Mouse (Mus musculus): Measurements from ENCODE around the gene Foxj1. TPM values are rescaled to one million over a fixed set of nuclear protein-coding genes. Genes with fewer than 3 reads are reported as not detected.
A peak's percentile ranks its signal among the peaks of the same experiment; 100 is the strongest.

Foxj1 gene
- polyA plus RNA-seq, 1 experiment from 2014 or later, result 69.8 TPM

DNA sequence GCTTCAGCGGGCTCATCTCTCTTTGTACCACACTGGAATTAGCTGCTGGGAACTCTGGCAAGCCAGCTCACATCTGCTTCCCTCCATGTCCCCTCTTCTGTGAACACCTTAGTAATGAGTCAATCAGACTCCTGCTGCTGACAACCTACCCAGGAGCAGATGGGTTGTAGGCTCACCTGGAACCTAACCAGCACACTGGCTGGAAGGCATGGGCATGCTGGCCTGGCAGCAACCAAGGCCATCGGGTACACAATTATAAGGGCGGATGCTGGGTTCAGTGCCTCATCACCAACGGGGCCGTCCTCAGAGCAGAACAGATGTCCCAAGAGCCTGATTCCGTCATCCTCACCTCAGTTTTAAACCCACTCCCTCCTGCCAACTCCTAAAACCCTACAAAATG is 36.6 kb downstream of the Foxj1 start:
- no peak for ATAC-seq (ENCODE audit: insufficient number of reproducible peaks, low FRiP score, low TSS enrichment, low read depth)
- peaks cover 5% of the 10 kb centered on the region; the same call in 1 of the 2 replicates for H3K4me1 ChIP-seq
- no peak overlapping the region for H3K4me2 ChIP-seq (replicated peaks)
- peaks cover 84% of the 10 kb centered on the region for H3K36me3 ChIP-seq
- no peak overlapping the region for H3K9ac ChIP-seq
- H3K4me3 ChIP-seq (replicated peaks), result no peak overlapping the region
- no peaks in the 10 kb centered on the region for H3K27me3 ChIP-seq
- H3K27ac ChIP-seq (replicated peaks), result no peak overlapping the region
- no peaks in the 10 kb centered on the region for H3K9me3 ChIP-seq (replicated peaks)
- WGBS, result 91% methylated on average over 6 of the region's 6 CpGs

DNA sequence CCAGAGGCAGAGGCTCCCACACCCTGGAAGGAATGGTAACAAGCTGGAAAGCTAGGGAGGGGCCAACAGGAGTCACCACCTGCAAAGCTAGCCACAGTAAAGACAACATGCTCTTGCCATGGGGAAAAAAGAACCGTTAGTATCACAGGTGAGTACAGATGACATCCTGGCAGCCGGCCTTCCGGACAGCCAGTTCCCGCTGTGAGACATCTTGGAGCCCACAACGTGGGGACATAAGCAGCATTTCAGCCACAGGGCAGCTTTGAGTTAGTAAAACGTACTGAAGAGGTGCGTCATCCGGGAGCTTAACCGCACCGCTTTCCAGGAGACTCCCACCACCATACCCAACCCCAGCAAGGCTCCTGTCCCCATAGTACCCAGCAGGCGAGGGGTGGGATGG is 37.0 kb downstream of the Foxj1 start:
- H3K36me3 ChIP-seq, result peaks cover 80% of the 10 kb centered on the region
- no peak overlapping the region for H3K4me3 ChIP-seq (replicated peaks)
- no peak overlapping the region for H3K9ac ChIP-seq
- H3K4me1 ChIP-seq, result peaks cover 5% of the 10 kb centered on the region; the same call in 1 of the 2 replicates
- 89% methylated on average over 11 of the region's 11 CpGs for WGBS
- H3K27me3 ChIP-seq, result no peaks in the 10 kb centered on the region
- H3K9me3 ChIP-seq (replicated peaks), result no peaks in the 10 kb centered on the region
- H3K4me2 ChIP-seq (replicated peaks), result no peak overlapping the region
- no peak overlapping the region for H3K27ac ChIP-seq (replicated peaks)
- no peak for ATAC-seq (ENCODE audit: insufficient number of reproducible peaks, low FRiP score, low TSS enrichment, low read depth)

DNA sequence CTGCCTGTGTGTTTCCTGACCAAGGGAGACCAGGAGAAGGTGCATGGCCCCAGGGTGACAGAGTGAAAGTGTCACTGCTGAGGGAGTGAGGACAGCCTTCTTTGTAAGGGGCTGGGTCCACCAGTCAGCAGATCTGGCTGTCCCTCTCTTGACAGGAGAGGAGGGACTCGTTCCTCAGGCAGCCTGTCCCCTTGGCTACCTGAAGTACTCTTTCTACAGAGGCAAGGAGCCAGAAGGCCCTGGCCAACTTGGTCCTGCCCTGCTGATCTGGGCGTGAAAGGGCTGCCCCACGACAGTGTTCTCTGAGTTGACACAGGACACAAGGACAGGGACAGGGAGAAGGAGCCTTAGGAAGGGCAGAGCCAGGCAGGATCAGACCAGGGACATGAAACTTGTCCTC is 38.2 kb downstream of the Foxj1 start:
- Histone ChIP-seq H3K27me3 (no peaks in the 10 kb centered on the region), H3K4me2 (replicated peaks) (no peak overlapping the region), H3K27ac (replicated peaks) (no peak overlapping the region), H3K9ac (no peak overlapping the region), H3K4me3 (replicated peaks) (no peak overlapping the region), H3K4me1 (peaks cover 5% of the 10 kb centered on the region; the same call in 1 of the 2 replicates), H3K36me3 (peaks cover 79% of the 10 kb centered on the region), H3K9me3 (replicated peaks) (no peaks in the 10 kb centered on the region)
- ATAC-seq (ENCODE audit: insufficient number of reproducible peaks, low FRiP score, low TSS enrichment, low read depth), result no peak
- 73% methylated on average over 3 of the region's 3 CpGs for WGBS

DNA sequence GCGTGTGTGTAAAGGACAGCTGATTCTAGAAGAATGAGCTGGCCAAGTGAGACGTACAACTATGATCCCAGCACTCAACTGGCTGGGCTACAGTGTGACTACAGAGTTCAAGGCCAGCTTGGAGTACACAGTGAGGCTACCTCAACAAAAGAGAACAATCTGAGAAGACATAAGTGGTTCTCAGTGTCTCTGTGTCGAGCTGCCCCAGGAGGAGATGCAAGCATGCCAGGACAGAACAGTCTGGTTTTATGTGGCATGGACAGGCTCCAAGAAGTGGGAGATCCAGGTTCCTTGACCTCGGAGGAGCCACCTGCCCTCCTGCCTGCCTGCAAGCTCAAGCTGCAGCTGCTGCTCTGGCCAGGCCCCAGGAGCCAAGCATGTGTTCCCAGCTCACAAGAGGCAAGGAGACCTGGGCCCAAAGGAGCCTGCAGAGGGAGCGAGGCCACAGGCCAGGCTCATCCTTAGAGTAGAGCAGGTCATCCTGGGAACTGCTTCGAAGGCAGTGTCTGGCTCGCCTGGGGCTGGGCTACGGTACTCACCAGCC is 38.9 kb downstream of the Foxj1 start:
- Histone ChIP-seq H3K27me3 (no peaks in the 10 kb centered on the region), H3K27ac (replicated peaks) (no peak overlapping the region), H3K9ac (no peak overlapping the region), H3K4me2 (replicated peaks) (no peak overlapping the region), H3K4me3 (replicated peaks) (no peak overlapping the region), H3K9me3 (replicated peaks) (no peaks in the 10 kb centered on the region), H3K4me1 (peaks cover 5% of the 10 kb centered on the region; the same call in 1 of the 2 replicates), H3K36me3 (peaks cover 80% of the 10 kb centered on the region)
- ATAC-seq (ENCODE audit: insufficient number of reproducible peaks, low FRiP score, low TSS enrichment, low read depth), result no peak
- 82% methylated on average over 8 of the region's 8 CpGs for WGBS

DNA sequence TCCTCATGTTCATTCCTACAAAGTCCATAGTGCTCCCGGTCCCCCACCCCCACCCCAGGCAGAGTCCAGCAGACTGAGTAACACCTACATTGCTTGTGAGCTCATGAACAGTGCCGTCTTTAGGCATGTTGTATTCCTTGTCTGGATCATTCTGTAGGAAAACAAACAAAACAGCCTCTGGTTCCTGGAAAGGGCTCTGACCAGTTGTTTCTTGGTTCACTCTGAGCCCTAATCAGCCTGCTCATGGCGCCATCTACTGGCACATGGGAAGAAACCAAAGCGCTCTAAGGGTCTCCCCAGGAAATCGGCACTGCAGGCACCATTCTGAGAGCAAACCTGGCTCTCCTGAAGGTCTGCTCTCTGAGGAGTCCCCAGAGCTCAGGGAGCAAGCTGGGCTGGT is 40.9 kb downstream of the Foxj1 start:
- Histone ChIP-seq H3K4me2 (replicated peaks) (no peak overlapping the region), H3K4me1 (peaks cover 5% of the 10 kb centered on the region; the same call in 1 of the 2 replicates), H3K4me3 (replicated peaks) (no peak overlapping the region), H3K9ac (no peak overlapping the region), H3K27me3 (no peaks in the 10 kb centered on the region), H3K27ac (replicated peaks) (no peak overlapping the region), H3K36me3 (peaks cover 80% of the 10 kb centered on the region), H3K9me3 (replicated peaks) (no peaks in the 10 kb centered on the region)
- 32% methylated on average over 5 of the region's 5 CpGs for WGBS
- ATAC-seq (ENCODE audit: insufficient number of reproducible peaks, low FRiP score, low TSS enrichment, low read depth), result no peak

DNA sequence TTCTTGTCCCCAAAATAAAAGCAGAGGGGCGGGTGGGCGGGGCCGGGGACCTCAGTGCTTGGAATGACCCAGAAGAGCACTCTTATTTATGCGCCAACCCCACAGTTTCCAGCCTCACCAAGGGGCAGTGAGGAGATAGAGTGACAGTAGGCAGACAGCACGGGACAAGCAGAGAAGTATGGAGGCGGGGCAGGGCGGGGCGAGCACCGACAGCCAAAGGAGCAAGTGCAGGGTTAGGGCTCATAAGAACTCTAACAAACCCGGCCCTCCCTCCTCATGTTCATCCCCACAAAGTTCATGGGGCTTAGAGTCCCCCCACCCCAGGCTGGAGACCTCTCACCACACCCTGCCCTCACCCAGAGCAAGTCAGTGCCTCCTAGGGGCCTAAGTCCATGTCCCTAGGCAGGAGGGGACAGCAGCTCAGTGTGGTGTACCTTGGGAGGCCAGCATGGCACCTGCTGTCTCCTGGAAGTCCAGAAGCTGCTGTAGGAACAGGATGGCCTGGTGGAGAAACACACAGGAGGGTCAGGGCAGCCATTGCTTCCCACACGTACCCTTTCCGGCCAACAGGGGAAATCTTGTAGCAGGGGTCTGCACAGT is 41.6 kb downstream of the Foxj1 start:
- no peaks in the 10 kb centered on the region for H3K27me3 ChIP-seq
- peaks cover 5% of the 10 kb centered on the region; the same call in 1 of the 2 replicates for H3K4me1 ChIP-seq
- 83% methylated on average over 12 of the region's 12 CpGs for WGBS
- no peak overlapping the region for H3K4me3 ChIP-seq (replicated peaks)
- peaks cover 80% of the 10 kb centered on the region for H3K36me3 ChIP-seq
- no peak; the same call in 1 of the 2 replicates for ATAC-seq (ENCODE audit: insufficient number of reproducible peaks, low FRiP score, low TSS enrichment, low read depth)
- H3K27ac ChIP-seq (replicated peaks), result no peak overlapping the region
- H3K9me3 ChIP-seq (replicated peaks), result no peaks in the 10 kb centered on the region
- H3K9ac ChIP-seq, result no peak overlapping the region
- no peak overlapping the region for H3K4me2 ChIP-seq (replicated peaks)

DNA sequence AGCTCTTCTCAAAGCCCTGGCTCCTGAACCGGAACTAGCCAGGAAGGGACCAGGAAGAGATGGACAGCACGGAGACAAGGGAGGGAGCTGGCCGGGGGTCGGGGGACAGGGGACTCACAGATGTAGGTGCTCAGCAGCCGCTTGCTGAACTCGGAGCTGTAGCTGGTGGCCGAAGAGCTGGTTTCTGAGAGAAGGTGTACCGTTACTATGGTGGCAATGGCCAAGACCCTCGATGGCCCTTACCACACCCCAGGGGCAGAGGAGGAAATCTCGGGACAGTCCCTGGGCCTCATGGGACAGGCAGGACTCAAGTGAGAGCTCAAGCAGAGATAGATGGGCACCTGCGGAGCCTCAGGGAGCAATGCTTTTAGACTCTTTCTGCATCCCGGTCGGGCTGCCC is 42.8 kb downstream of the Foxj1 start:
- peaks cover 82% of the 10 kb centered on the region for H3K36me3 ChIP-seq
- H3K9ac ChIP-seq, result no peak overlapping the region
- 92% methylated on average over 13 of the region's 13 CpGs for WGBS
- no peak overlapping the region for H3K4me3 ChIP-seq (replicated peaks)
- H3K4me1 ChIP-seq, result peaks cover 5% of the 10 kb centered on the region; the same call in 1 of the 2 replicates
- no peak overlapping the region for H3K27ac ChIP-seq (replicated peaks)
- H3K4me2 ChIP-seq (replicated peaks), result no peak overlapping the region
- ATAC-seq (ENCODE audit: insufficient number of reproducible peaks, low FRiP score, low TSS enrichment, low read depth), result no peak
- no peaks in the 10 kb centered on the region for H3K9me3 ChIP-seq (replicated peaks)
- H3K27me3 ChIP-seq, result no peaks in the 10 kb centered on the region

DNA sequence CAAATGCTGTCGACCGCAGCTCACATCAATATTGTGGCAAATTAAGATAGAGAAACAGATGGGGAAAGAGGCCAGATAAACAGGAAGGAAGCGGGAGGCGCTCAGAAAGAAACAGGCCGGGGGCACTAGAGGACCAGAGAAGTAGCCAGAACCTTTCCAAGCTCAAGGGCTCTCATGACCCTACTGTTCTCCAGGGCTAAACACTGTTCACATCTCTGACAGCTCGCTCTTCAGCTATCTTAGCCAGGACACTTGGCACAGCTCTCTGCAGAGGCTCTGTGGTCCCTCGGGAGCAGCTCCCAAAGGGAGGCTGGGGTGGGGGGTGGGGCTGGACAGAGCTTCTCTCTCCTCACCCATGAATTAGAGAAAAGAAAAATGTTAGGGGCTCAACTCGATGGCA is 44.6 kb downstream of the Foxj1 start:
- Histone ChIP-seq H3K9me3 (replicated peaks) (no peaks in the 10 kb centered on the region), H3K4me1 (peaks cover 5% of the 10 kb centered on the region; the same call in 1 of the 2 replicates), H3K36me3 (peaks cover 65% of the 10 kb centered on the region), H3K4me3 (replicated peaks) (no peak overlapping the region), H3K4me2 (replicated peaks) (no peak overlapping the region), H3K27ac (replicated peaks) (no peak overlapping the region), H3K9ac (no peak overlapping the region), H3K27me3 (no peaks in the 10 kb centered on the region)
- no peak for ATAC-seq (ENCODE audit: insufficient number of reproducible peaks, low FRiP score, low TSS enrichment, low read depth)
- WGBS, result 76% methylated on average over 8 of the region's 8 CpGs

DNA sequence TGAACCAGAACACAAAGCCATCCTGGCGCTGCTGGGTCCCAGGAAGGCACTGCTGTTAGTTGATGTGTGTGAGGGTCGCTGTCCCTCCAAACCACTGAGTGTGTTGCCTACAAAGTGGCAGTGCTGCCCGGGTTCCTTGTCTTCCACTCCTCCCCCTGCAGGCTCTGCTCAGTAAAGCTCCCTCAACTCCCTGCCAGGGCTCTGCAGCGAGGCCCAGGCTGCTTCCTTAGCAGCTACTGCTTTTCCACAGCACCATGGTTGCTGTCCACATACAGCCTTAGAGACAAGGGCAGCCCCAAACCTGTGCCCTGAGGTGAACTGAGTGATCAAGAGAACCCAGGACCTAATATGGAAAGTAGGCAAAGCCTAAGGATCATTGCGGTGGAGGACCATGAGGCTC is 47.8 kb downstream of the Foxj1 start:
- H3K27me3 ChIP-seq, result peaks cover 29% of the 10 kb centered on the region

DNA sequence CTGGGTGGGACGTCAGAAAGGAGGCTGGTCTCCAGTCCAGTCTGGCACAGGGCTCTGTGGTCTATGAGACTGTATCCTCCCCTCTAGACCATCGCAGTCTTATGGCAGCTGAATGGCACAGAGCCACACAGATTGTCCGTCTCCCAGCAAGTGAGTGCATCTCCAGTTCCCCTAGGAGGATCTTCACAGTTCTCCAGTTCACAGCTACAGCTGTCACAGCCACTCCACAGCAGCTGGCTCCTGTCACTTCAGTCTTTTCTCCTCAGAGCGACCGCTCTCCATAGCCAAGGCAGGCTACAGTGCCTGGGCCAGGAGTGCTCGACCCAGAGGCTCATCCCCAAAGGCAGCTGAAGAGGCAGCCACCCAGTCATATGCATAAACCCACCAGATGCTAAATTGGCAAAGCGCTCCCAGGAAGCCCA is 49.4 kb downstream of the Foxj1 start:
- peaks cover 33% of the 10 kb centered on the region for H3K36me3 ChIP-seq
- H3K4me2 ChIP-seq (replicated peaks), result no peak overlapping the region
- ATAC-seq (ENCODE audit: insufficient number of reproducible peaks, low FRiP score, low TSS enrichment, low read depth), result peak; percentile 77
- no peak overlapping the region for H3K4me3 ChIP-seq (replicated peaks)
- no peak overlapping the region for H3K9ac ChIP-seq
- no peaks in the 10 kb centered on the region for H3K9me3 ChIP-seq (replicated peaks)
- peaks cover 26% of the 10 kb centered on the region for H3K4me1 ChIP-seq
- 65% methylated on average over 7 of the region's 7 CpGs for WGBS
- peaks cover 45% of the 10 kb centered on the region for H3K27me3 ChIP-seq
- H3K27ac ChIP-seq (replicated peaks), result peak overlapping the region; percentile 51; the same call in 1 of the 2 replicates

More for the DNA sequence above, 47.8 kb downstream of the Foxj1 start:
- no peak overlapping the region for H3K27ac ChIP-seq (replicated peaks)
- no peak overlapping the region for H3K9ac ChIP-seq
- WGBS, result 70% methylated on average over 5 of the region's 5 CpGs
- peaks cover 48% of the 10 kb centered on the region for H3K36me3 ChIP-seq
- H3K4me3 ChIP-seq (replicated peaks), result no peak overlapping the region
- no peaks in the 10 kb centered on the region for H3K9me3 ChIP-seq (replicated peaks)
- ATAC-seq (ENCODE audit: insufficient number of reproducible peaks, low FRiP score, low TSS enrichment, low read depth), result no peak
- peaks cover 11% of the 10 kb centered on the region for H3K4me1 ChIP-seq
- no peak overlapping the region for H3K4me2 ChIP-seq (replicated peaks)

DNA sequence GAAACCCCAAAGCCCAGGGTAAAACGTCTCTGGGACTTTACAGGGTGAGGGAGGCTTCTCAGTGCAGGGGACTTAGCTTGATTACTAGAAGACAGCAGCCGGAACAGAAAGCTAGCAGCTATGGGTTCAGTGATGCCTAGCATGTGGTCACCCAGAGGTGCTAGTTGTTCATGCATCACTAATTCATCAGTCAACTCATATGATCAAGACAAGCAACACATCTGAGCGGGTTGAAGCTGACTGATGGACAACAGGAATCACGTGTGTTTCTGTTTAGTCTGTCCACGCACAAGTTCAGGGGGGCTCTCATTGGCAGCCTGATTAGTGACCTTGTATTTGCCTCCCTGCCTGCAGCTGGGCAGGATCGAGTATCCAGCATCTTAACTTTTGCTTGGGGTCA is 51.2 kb downstream of the Foxj1 start:
- peaks cover 55% of the 10 kb centered on the region for H3K27me3 ChIP-seq
- peaks cover 15% of the 10 kb centered on the region for H3K36me3 ChIP-seq
- H3K4me2 ChIP-seq (replicated peaks), result no peak overlapping the region
- H3K9me3 ChIP-seq (replicated peaks), result no peaks in the 10 kb centered on the region
- no peak for ATAC-seq (ENCODE audit: insufficient number of reproducible peaks, low FRiP score, low TSS enrichment, low read depth)
- no peak overlapping the region for H3K27ac ChIP-seq (replicated peaks)
- H3K4me3 ChIP-seq (replicated peaks), result no peak overlapping the region
- H3K9ac ChIP-seq, result no peak overlapping the region
- WGBS, result 27% methylated on average over 6 of the region's 6 CpGs
- H3K4me1 ChIP-seq, result peaks cover 26% of the 10 kb centered on the region
